Mouse (Mus musculus) heart, adult 2 months (tissue): ENCODE data around the gene Foxf2.

ENCODE experiments used
- CTCF ChIP-seq: fragments of 200-600 bp; IDR thresholded peaks from 2 replicates; pipeline ENCODE4 v1.8.1; 2022; ENCODE audit warnings: antibody characterized with exemption, mild to moderate bottlenecking, moderate library complexity
- EP300 ChIP-seq: fragments of 200-500 bp; IDR thresholded peaks from 2 replicates; pipeline ENCODE4 v1.6.1; 2011; ENCODE audit warnings: low read depth, low read length, control low read depth; ENCODE audit not compliant: insufficient read depth
- POLR2A ChIP-seq: fragments of 200-500 bp; IDR thresholded peaks from 2 replicates; pipeline ENCODE4 v1.6.1; 2011; ENCODE audit warnings: mild to moderate bottlenecking, low read depth, low read length, control low read depth; ENCODE audit not compliant: insufficient read depth

DNA sequence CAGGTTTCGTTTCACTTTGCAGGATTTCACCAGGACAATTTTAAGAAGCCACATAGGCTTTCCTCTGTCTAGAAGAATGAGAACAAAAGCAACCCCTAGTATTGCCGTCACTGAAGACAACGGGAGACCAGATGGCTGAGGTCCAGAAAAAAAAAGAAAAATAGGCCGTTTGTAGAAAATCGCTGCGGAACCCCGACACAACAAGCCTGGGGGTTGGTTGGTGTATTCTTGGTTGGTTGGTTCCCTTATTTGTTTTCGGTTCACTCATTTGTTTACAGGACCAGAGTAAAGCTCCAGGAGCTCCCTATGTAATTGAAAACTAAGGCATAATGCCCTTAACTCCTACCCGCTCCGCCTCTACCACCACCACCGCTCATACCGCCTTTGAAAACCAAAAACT lies 7.6 kb upstream of the Foxf2 start:
- TF ChIP-seq CTCF, result no peak
- TF ChIP-seq POLR2A, result no peak
- TF ChIP-seq EP300, result no peak
